Mouse (Mus musculus) small intestine, adult 10 weeks (tissue): ENCODE measurements around the gene Taf6l. TPM values are rescaled to one million over a fixed set of nuclear protein-coding genes. Genes with fewer than 3 reads are reported as not detected.

ENCODE experiments used
- polyA plus RNA-seq: library from polyadenylated mRNA; stranded (reverse); fragments of 350-450 nt; fragmentation: Illumina TruSeq; extraction: RNeasy Lipid Tissue Mini Kit (QIAGEN cat#74804); gene quantifications from one replicate; pipeline ENCODE4 v1.2.3, GENCODE M21; 2014; ENCODE audit warnings: low replicate concordance

Gene Taf6l
- not detected for polyA plus RNA-seq

GRCm38 (mm10) chr19:8786008-8786781, at the start of gene Taf6l:
Taf6l (minus strand) TSS chr19:8786417.

DNA sequence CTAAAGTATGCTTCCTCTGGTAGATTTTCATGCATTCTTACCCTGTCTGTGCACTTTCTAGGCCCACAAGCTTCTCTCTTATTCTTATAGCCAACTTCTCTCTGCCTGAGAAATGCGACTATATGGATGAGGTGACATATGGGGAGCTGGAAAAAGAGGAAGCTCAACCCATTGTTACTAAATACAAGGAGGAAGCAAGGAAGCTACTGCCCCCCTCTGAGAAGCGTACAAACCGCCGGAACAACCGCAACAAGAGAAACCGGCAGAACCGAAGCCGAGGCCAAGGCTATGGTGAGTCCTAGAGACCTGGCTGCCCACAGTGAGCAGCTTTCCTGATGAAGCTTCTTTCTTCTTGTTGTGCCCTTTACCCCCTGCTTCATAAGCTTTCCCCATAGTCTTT, 43.4 kb upstream of the Taf6l start, which contains the start of gene AC129217.1:
Gene AC129217.1, plus strand, starts transcription at position 114 of the 400 bp plus-strand sequence.

GRCm38 (mm10) chr19:8819596-8820423, 33.6 kb upstream of the Taf6l start, which contains the start of gene Hnrnpul2:
Hnrnpul2 (plus strand) TSS chr19:8820010.

DNA sequence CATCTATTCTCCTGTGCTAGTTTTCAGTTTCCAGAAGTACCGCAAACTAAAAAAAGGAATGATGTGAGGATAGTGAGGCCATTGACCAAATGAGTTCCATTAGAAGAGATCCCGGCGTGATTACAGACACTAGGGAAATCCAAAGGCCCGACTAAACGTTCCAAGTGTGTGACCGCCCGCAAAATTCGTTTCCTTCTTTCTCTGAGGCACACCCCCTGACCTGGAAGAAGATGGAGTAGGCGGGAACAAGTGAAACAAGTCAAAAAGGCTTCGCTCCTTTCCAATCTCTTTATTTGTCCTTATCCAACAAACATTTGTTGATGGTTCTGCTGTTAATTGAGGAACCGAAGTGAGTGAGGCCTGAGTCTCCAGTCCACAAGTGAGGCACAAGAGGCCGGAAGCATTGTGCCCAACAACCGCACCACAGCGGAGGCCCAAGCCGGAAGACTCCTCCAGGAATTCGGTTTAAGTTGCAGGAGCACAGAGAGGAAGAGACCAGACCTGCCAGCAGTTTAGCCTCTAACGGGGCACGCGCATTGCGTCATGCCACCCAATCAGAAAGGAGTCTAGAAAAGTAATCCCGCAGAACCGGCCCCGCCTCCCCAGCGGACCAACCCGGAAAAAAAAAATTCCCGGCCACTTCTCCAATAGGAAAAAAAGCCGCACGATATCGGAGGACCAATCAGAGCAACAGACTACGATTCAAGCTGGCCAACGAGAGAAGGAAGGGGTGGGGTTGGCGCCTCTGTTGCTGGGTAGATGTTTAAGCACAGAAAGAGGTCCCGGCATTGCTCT, 32.8 kb upstream of the Taf6l start, which contains the start of gene Ttc9c:
Gene Ttc9c, minus strand, starts transcription at position 533 of the 795 bp plus-strand sequence.

GRCm38 (mm10) chr19:8802130-8802821, 16.1 kb upstream of the Taf6l start, which contains the start of gene Zbtb3:
Zbtb3 (plus strand) TSS chr19:8802555.

GRCm38 (mm10) chr19:8798264-8798946, 12.2 kb upstream of the Taf6l start, which contains the start of gene Polr2g:
Polr2g (minus strand) TSS chr19:8798577.

GRCm38 (mm10) chr19:8774086-8774835, 12.0 kb downstream of the Taf6l start, which contains the start of gene Tmem179b:
Tmem179b (minus strand) TSS chr19:8774467.

DNA sequence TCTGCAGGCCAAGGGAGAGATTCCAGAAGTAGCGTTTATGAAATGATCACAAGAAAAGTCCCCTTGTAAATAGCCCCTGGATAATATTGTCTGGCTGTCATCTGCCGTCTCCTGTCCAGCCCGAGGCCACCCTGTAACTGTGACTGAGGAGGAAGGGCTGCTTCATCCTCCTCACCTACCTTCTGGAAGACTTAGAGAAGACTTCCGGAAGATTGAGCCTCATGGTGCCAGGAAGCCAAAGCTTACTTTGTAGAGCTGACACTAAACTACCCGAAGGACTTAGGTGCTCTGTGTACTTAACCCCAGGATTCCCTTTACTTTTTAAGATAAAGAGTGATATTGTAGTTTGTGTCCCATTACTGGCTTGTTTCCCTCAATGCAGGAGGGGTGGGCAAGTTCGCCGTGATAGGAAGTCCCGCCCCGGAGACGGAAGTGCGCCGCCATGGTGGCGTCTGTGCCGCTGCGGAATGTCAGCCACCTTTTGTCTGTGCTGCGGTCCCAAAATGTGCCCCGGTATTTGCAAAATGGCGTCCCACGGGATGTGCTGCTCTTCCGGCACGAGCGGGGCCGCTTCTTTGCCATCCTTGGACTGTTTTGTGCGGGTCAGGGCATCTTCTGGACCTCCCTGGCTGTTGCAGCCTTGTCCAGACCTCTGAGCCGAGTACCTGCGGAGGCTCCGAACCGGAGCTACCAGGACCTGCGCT, 15.5 kb downstream of the Taf6l start, which contains the start of gene Tmem223:
Gene Tmem223, plus strand, starts transcription at position 430 of the 704 bp plus-strand sequence.

DNA sequence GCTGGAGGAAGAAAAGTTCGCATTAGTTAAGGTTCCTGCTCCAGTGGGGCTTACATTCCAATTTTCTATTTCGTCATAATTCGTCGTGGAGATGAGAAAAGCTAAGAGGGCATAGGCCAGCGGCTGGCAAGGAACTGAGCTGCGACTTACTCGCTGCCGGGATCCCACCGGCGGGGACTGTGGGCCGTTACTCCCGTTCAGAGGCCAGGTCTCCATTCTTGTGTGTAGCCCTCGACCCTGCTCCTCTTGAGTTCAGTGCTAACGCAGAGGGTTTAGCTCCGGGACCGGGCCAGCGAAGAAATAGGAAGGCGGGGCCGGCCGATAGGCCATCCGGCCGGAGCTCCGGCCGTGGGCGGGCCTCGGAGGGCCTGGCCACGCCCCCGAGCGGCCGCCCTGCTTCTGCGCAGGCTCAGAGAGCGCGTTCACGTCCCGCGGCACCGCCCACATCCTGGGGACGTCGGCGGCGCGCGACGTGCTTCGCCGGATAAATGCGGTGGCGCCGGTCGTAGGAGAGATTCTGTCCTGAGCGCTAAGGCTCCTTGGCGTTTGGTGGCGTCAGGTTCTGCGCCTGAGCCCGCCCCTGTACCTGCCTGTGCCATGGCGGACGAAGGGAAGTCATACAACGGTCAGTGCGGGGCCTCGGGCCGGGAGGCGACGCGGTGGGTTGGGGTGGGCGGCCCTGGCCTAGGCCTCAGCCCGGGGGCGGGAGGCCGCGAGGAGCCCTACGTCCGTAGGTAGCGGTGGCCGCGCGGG, 29.4 kb downstream of the Taf6l start, which contains the start of gene Nxf1:
Gene Nxf1, plus strand, starts transcription at position 439 of the 753 bp plus-strand sequence.

GRCm38 (mm10) chr19:8741243-8741869, 44.9 kb downstream of the Taf6l start, which contains the start of gene Stx5a:
Stx5a (plus strand) TSS chr19:8741413.

DNA sequence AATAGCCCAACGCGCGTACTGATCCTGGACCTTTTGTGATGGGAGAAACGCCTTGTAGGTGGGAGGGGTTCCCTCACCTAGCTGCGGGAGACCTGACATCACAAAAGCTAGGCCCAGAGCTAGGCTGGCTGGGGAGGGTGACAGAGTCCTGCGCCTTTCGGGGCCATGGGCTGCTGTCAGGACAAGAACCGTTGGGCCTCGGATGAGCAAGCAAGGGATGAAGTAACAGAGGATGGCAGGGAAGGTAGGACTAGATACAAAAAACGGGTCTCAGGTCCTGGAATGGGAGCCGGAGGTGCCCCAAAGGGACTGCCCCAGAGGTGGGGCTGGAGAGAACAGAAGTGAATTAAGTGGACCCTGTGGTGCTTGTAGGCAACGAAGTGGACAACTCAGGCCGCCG, 45.6 kb downstream of the Taf6l start, which contains the start of gene 1700092M07Rik:
Gene 1700092M07Rik, plus strand, starts transcription at position 116 of the 400 bp plus-strand sequence.

GRCm38 (mm10) chr19:8735389-8736159, 50.6 kb downstream of the Taf6l start, which contains the start of gene Wdr74:
Wdr74 (plus strand) TSS chr19:8735827.

Other genes starting within 250 kb of the Taf6l start
- gene Slc22a8, start 195.2 kb downstream of the Taf6l start, polyA plus RNA-seq: not detected
- gene Slc22a6, start 168.4 kb downstream of the Taf6l start, polyA plus RNA-seq: not detected
- gene Chrm1, start 122.6 kb downstream of the Taf6l start, polyA plus RNA-seq: 0.15 TPM
- 206 TPM for gene Slc3a2, start 63.0 kb downstream of the Taf6l start, polyA plus RNA-seq
- 3.9 TPM for gene Wdr74, start 50.6 kb downstream of the Taf6l start, polyA plus RNA-seq
- not detected for gene 1700092M07Rik, start 45.7 kb downstream of the Taf6l start, polyA plus RNA-seq
- gene Stx5a, start 45.0 kb downstream of the Taf6l start, polyA plus RNA-seq: 85.9 TPM
- 75.6 TPM for gene Nxf1, start 29.3 kb downstream of the Taf6l start, polyA plus RNA-seq
- 15.3 TPM for gene Tmem223, start 15.4 kb downstream of the Taf6l start, polyA plus RNA-seq
- 32.6 TPM for gene Tmem179b, start 11.9 kb downstream of the Taf6l start, polyA plus RNA-seq
- gene Polr2g, start 12.2 kb upstream of the Taf6l start, polyA plus RNA-seq: 32.5 TPM
- not detected for gene Zbtb3, start 16.1 kb upstream of the Taf6l start, polyA plus RNA-seq
- gene Ttc9c, start 32.9 kb upstream of the Taf6l start, polyA plus RNA-seq: 99.3 TPM
- 130 TPM for gene Hnrnpul2, start 33.6 kb upstream of the Taf6l start, polyA plus RNA-seq
- gene AC129217.1, start 43.4 kb upstream of the Taf6l start, polyA plus RNA-seq: 1.2 TPM
- gene Bscl2, start 51.0 kb upstream of the Taf6l start, polyA plus RNA-seq: 5.8 TPM
- not detected for gene Gng3, start 52.8 kb upstream of the Taf6l start, polyA plus RNA-seq
- 0.82 TPM for gene Lrrn4cl, start 64.4 kb upstream of the Taf6l start, polyA plus RNA-seq
- 7.1 TPM for gene Ubxn1, start 85.1 kb upstream of the Taf6l start, polyA plus RNA-seq
- gene Uqcc3, start 94.5 kb upstream of the Taf6l start, polyA plus RNA-seq: 1.8 TPM
- 49.2 TPM for gene Lbhd1, start 97.3 kb upstream of the Taf6l start, polyA plus RNA-seq
- not detected for gene Gm49403, start 97.5 kb upstream of the Taf6l start, polyA plus RNA-seq
- gene 1810009A15Rik, start 102.4 kb upstream of the Taf6l start, polyA plus RNA-seq: 12.1 TPM
- gene Gm49416, start 102.5 kb upstream of the Taf6l start, polyA plus RNA-seq: not detected
- gene Ints5, start 106.6 kb upstream of the Taf6l start, polyA plus RNA-seq: 0.52 TPM
- gene Ganab, start 111.7 kb upstream of the Taf6l start, polyA plus RNA-seq: 74.1 TPM
- 18.6 TPM for gene B3gat3, start 134.0 kb upstream of the Taf6l start, polyA plus RNA-seq
- not detected for gene Rom1, start 142.9 kb upstream of the Taf6l start, polyA plus RNA-seq
- 1.5 TPM for gene Eml3, start 143.1 kb upstream of the Taf6l start, polyA plus RNA-seq
- gene Mta2, start 155.5 kb upstream of the Taf6l start, polyA plus RNA-seq: 44.1 TPM
- gene Tut1, start 167.4 kb upstream of the Taf6l start, polyA plus RNA-seq: 2.6 TPM
- gene Eef1g, start 180.6 kb upstream of the Taf6l start, polyA plus RNA-seq: 38.7 TPM
- 33.7 TPM for gene Ahnak, start 202.9 kb upstream of the Taf6l start, polyA plus RNA-seq